Mouse (Mus musculus) hindbrain, embryonic 10.5 days (tissue): ENCODE measurements around the gene Tnfsf13. TPM values are rescaled to one million over a fixed set of nuclear protein-coding genes. Genes with fewer than 3 reads are reported as not detected.
A peak's percentile ranks its signal among the peaks of the same experiment; 100 is the strongest.
"Not testable (repeated sequence)": the region's sequence is repeated elsewhere in the genome, so short reads cannot be mapped to it uniquely, and the experiment has no call there.

ENCODE experiments used
- DNase-seq: peaks from one replicate; pipeline ENCODE4 v3.0.0-alpha.2; 2017; ENCODE audit warnings: low spot score
- H3K27ac ChIP-seq: fragments of 300-500 bp; sonication (generic); 2 replicates; pipeline ENCODE4 v1.5.1; 2016; ENCODE audit warnings: mild to moderate bottlenecking, moderate library complexity
- H3K27me3 ChIP-seq: fragments of 300-500 bp; sonication (generic); 2 replicates; pipeline ENCODE4 v1.6.1; 2016; ENCODE audit warnings: mild to moderate bottlenecking; ENCODE audit not compliant: poor library complexity, insufficient read depth, severe bottlenecking
- H3K36me3 ChIP-seq: fragments of 300-500 bp; sonication (generic); 2 replicates; pipeline ENCODE4 v1.6.1; 2016; ENCODE audit warnings: mild to moderate bottlenecking, moderate library complexity
- H3K4me1 ChIP-seq: fragments of 300-500 bp; sonication (generic); replicated peaks from 2 replicates; pipeline ENCODE4 v1.6.1; 2016; ENCODE audit warnings: mild to moderate bottlenecking
- H3K4me3 ChIP-seq: fragments of 300-500 bp; sonication (generic); 2 replicates; pipeline ENCODE4 v1.5.1; 2016; ENCODE audit warnings: mild to moderate bottlenecking, moderate library complexity
- H3K9me3 ChIP-seq: fragments of 300-500 bp; sonication (generic); 2 replicates; pipeline ENCODE4 v1.6.1; 2016; ENCODE audit warnings: mild to moderate bottlenecking, moderate library complexity
- WGBS: fragments of 180-500 bp; shearing (Covaris S2); methylation state at CpG from one replicate; pipeline ENCODE4 v1.1.7; 2016; 5-methylcytosine and 5-hydroxymethylcytosine counted together
- polyA plus RNA-seq: library from polyadenylated mRNA; unstranded; fragments of >200 nt; fragmentation: Nextera tagmentation; extraction: Ambion mirVana; gene quantifications from 2 replicates; pipeline ENCODE4 v1.2.1, GENCODE M21; 2016

Tnfsf13 gene
- polyA plus RNA-seq, 1 experiment from 2014 or later, result 0.30 TPM

GRCm38 (mm10) chr11:69711082-69711481, 25.5 kb upstream of the Tnfsf13 start:
- WGBS, result 80% methylated on average over 2 of the region's 2 CpGs
- DNase-seq, result no peak

DNA sequence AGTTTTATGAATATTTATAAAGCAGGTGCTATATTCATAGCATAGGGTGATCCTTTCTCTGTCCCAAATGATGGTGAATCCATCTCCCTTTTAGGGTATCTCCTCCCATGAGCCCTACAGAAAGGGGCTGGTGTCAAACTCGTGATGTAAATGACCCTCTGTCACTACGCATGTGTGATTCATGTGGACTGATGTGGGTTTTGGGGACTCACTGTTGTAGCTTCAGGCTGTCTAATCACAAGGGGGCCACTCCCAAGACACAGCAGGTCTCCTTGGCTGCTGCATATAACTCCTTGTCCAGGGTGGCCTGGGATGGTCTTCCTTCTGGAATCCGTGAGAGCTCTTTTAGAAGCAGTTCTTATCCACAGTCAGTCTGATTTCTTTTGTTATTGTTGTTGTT, 24.9 kb upstream of the Tnfsf13 start:
- WGBS, result 75% methylated on average over 3 of the region's 3 CpGs
- H3K4me1 ChIP-seq, result peaks cover 32% of the 10 kb centered on the region
- no peak overlapping the region for H3K4me3 ChIP-seq
- H3K27ac ChIP-seq, result no peak overlapping the region
- no peaks in the 10 kb centered on the region for H3K36me3 ChIP-seq
- no peak for DNase-seq
- H3K27me3 ChIP-seq, result no peaks in the 10 kb centered on the region
- no peaks in the 10 kb centered on the region for H3K9me3 ChIP-seq

More at GRCm38 (mm10) chr11:69711082-69711481, 25.5 kb upstream of the Tnfsf13 start:
- Histone ChIP-seq H3K4me1 (peaks cover 37% of the 10 kb centered on the region), H3K9me3 (no peaks in the 10 kb centered on the region), H3K27ac (no peak overlapping the region), H3K36me3 (no peaks in the 10 kb centered on the region), H3K4me3 (no peak overlapping the region), H3K27me3 (no peaks in the 10 kb centered on the region)

DNA sequence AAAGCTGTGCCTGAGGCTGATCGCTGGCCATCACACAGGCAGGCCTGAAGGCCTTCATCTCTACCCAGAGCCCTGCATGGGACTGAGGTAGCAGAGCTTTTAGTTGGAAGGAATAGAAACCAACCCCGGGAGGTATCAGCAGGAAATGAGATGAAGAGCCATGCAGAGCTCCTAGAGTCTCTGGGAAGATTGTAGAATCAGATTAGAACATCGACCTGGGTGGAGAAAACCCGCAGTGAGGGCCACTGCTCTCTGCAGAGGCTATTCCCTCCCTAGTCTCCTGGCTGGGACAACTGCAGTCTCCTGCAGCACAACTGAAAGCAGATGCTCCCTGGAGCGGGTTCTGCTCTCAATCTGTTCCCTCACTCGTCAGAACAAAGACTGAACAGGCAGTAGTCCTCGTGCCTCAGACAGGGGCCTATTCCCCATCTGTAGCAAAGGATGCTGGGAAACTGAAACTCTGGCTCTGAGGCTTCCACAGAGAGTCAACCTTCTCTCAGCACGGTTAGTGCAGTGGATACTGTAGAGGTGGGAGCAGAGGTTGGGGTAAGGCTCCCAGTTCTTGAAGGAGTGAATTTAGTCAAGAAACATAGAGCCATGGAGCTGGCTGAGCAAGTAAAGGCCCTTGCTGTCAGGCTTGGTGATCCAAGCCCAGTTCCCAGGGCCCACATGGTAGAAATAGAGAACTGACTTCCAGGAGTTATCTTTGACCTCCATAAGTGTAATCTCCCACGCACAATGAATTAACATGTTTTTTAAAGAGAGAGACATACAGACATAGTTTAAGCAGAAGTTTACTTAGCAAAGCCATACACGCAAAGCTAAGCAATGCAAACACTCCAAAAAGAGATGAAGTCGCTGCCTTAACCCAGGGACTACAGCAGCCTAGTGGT, 24.2 kb upstream of the Tnfsf13 start:
- H3K27me3 ChIP-seq, result no peaks in the 10 kb centered on the region
- H3K36me3 ChIP-seq, result no peaks in the 10 kb centered on the region
- peak overlapping the region; percentile 68 for H3K27ac ChIP-seq
- WGBS, result 56% methylated on average over 11 of the region's 11 CpGs
- DNase-seq, result peak; percentile 9
- peaks cover 29% of the 10 kb centered on the region for H3K4me1 ChIP-seq
- H3K4me3 ChIP-seq, result no peak overlapping the region
- H3K9me3 ChIP-seq, result no peaks in the 10 kb centered on the region

- Histone ChIP-seq H3K27ac (no peak overlapping the region), H3K9me3 (no peaks in the 10 kb centered on the region), H3K27me3 (no peaks in the 10 kb centered on the region), H3K4me1 (peaks cover 29% of the 10 kb centered on the region), H3K36me3 (no peaks in the 10 kb centered on the region), H3K4me3 (no peak overlapping the region)
- 71% methylated on average over 3 of the region's 3 CpGs for WGBS
- DNase-seq, result no peak
Measured at GRCm38 (mm10) chr11:69708614-69709265, 23.2 kb upstream of the Tnfsf13 start.

DNA sequence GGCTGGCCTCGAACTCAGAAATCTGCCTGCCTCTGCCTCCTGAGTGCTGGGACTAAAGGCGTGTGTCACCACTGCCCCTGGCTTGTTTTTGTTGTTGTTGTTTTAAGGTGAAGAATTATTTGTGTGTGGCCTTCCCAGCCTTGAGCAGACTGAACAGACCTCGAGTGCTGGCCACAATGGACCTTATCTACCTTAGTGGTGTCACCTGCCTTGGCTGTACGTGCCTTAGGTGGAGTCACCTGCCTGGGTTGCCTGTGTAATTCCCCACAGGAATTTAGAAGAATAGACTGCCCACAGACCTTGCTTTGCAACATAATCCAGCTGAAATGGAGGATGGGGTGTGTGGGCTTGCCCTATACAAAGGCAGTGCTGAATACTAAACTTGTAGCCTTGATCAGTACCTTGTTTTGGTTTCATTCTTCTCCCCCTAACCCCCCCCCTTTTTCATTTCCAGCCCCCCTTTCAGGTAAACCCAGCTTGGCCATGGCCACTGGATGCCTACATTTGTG, 22.3 kb upstream of the Tnfsf13 start:
- H3K36me3 ChIP-seq, result no peaks in the 10 kb centered on the region
- no peak overlapping the region for H3K4me3 ChIP-seq
- WGBS, result 87% methylated on average over 4 of the region's 4 CpGs
- H3K27me3 ChIP-seq, result no peaks in the 10 kb centered on the region
- H3K4me1 ChIP-seq, result peaks cover 22% of the 10 kb centered on the region
- DNase-seq, result no peak
- H3K9me3 ChIP-seq, result no peaks in the 10 kb centered on the region
- no peak overlapping the region for H3K27ac ChIP-seq

- no peaks in the 10 kb centered on the region for H3K36me3 ChIP-seq
- no peak overlapping the region for H3K4me3 ChIP-seq
- 91% methylated on average over 4 of the region's 4 CpGs for WGBS
- no peaks in the 10 kb centered on the region for H3K9me3 ChIP-seq
- H3K27ac ChIP-seq, result no peak overlapping the region
- H3K4me1 ChIP-seq, result peaks cover 22% of the 10 kb centered on the region
- DNase-seq, result no peak
- H3K27me3 ChIP-seq, result no peaks in the 10 kb centered on the region
Measured at GRCm38 (mm10) chr11:69707480-69707847, 21.9 kb upstream of the Tnfsf13 start.

DNA sequence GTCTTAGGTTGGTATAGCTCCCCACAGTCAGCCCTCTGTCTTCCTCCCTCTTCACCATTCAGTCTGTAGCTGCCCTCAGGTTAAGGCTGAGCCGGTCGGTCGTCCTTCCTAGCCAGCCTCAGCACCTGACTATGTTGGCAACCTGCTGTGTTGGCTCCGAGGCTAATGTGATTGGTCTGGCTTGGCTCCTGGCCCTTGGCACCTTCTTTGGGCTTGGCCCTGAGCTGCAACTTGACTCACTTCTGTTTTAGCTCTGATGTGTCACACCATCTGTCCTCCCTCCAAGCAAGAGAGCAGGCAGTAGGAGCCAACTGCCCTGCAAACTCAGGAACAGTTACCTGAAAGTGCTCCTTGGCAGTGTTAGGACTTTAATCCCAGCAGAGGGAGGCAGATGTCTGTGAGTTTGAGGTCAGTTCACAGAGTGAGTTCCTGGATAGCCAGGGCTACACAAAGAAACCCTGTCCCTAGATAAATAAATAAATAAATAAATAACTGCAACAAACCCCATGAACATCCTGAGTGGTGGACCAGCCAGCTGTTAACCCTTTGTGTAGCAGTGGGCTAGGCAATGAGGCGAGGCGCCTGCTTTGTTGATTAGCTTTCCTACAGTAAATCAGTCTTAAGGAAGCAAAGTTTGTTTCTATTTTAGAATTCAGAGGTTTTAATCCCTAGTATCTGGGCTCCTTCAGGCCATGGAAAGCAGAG, 21.3 kb upstream of the Tnfsf13 start:
- Histone ChIP-seq H3K27ac (no peak overlapping the region), H3K4me3 (no peak overlapping the region), H3K4me1 (peaks cover 22% of the 10 kb centered on the region), H3K27me3 (no peaks in the 10 kb centered on the region), H3K9me3 (no peaks in the 10 kb centered on the region), H3K36me3 (no peaks in the 10 kb centered on the region)
- no peak for DNase-seq
- WGBS, result 48% methylated on average over 6 of the region's 6 CpGs

DNA sequence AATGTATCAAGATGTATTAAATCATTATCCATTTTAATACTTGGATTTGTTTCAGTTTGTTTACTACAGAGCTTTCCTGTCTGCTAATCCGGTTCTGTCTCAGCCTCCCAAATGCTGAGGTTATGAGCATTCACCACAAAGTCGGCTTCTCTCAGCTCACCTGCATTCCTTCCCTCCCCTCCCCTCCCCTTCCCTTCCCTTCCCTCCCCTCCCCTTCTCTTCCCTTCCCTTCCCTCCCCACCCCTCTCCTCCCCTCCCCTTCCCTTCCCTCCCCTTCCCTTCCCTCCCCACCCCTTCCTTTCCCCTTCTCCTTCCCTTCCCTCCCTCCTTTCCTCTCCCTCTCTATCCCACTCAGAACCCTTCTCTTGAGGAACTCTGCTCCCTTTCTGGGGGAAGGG, 19.0 kb upstream of the Tnfsf13 start:
- Histone ChIP-seq H3K4me3 (no peak overlapping the region), H3K27me3 (no peaks in the 10 kb centered on the region), H3K27ac (no peak overlapping the region), H3K4me1 (peaks cover 18% of the 10 kb centered on the region), H3K36me3 (no peaks in the 10 kb centered on the region), H3K9me3 (no peaks in the 10 kb centered on the region)
- no peak for DNase-seq
- WGBS, result 49% methylated on average over 2 of the region's 2 CpGs

DNA sequence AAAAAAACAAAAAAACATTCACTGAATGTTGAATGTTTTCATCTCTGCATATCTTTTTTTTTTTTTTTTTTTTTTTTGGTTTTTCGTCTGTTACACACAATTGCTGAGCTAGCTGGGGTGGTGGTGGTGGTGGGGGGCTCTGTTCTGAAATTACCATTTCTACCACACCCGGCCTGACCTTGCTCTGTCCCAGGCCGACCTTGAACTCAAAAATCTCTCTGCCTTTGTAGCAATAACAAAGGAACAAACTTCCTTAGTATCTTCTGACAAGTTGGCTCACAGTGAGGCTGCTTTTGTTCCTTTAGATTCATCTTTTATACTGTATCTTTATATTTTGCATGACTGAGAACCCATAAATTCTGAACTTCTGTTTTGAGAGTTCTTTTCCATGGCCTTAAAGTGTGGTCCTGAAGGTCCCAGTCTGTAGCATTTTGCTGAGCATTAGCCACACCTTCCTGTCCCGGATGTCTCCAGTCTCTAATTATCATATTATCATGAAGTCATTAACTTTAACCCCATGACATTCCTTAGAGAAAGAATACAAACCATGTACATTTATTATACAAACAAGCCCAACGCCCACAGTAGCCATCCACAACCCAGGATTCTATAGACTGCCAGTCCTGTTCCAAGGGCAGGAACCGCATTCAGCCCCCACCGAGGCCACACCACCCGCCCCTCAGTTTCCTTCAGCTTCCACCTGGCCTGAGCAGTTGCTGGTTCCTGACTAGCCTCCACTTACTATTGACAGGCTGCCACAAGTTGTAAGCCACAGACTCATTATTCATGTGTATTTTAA, 18.4 kb upstream of the Tnfsf13 start:
- Histone ChIP-seq H3K36me3 (no peaks in the 10 kb centered on the region), H3K9me3 (no peaks in the 10 kb centered on the region), H3K4me1 (peaks cover 12% of the 10 kb centered on the region), H3K27me3 (no peaks in the 10 kb centered on the region), H3K27ac (no peak overlapping the region), H3K4me3 (no peak overlapping the region)
- no peak for DNase-seq
- 68% methylated on average over 8 of the region's 8 CpGs for WGBS

GRCm38 (mm10) chr11:69703381-69703780, 17.8 kb upstream of the Tnfsf13 start:
- WGBS, result 75% methylated on average over 3 of the region's 3 CpGs
- not testable (repeated sequence) for DNase-seq, H3K9me3 ChIP-seq, H3K4me1 ChIP-seq, H3K27me3 ChIP-seq, H3K36me3 ChIP-seq, H3K4me3 ChIP-seq, H3K27ac ChIP-seq

- H3K27me3 ChIP-seq, H3K4me3 ChIP-seq, DNase-seq, H3K27ac ChIP-seq, H3K4me1 ChIP-seq, H3K9me3 ChIP-seq, H3K36me3 ChIP-seq: not testable (repeated sequence)
- WGBS, result 92% methylated on average over 10 of the region's 10 CpGs
Measured at GRCm38 (mm10) chr11:69702886-69703285, 17.3 kb upstream of the Tnfsf13 start.

DNA sequence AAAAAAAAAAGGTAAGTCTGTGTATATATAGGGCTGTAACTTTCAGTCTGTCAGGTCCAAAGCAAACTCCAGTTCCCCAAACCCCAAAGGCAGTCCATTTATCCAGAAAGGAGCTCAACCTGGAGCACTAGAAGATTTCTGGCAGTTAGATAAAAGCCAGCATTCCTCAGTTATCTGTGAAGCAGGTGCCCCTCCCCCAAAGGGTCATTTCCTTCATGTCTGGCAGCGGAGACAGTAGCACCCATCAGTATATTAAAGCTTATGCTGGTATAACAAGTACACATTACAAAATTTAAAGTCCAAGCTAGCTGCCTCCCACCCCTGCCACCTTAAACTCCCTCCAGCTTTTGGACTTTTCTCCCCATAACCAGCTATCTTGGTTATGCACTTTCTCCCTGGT, 14.0 kb upstream of the Tnfsf13 start:
- peaks cover 13% of the 10 kb centered on the region for H3K4me1 ChIP-seq
- 0 out of 2 replicates have a peak, but pooled peaks cover 9% of the 10 kb centered on the region for H3K27me3 ChIP-seq
- no peaks in the 10 kb centered on the region for H3K36me3 ChIP-seq
- DNase-seq, result no peak
- WGBS, result 75% methylated on average over 1 of the region's 1 CpGs
- no peaks in the 10 kb centered on the region for H3K9me3 ChIP-seq
- H3K4me3 ChIP-seq, result no peak overlapping the region
- H3K27ac ChIP-seq, result no peak overlapping the region
